Mouse (Mus musculus): Measurements from ENCODE around the gene Gtpbp2. TPM values are rescaled to one million over a fixed set of nuclear protein-coding genes. Genes with fewer than 3 reads are reported as not detected.

The Gtpbp2 gene
- polyA plus RNA-seq, 1 experiment from 2014 or later = 48.8 TPM

- peaks cover 93% of the 10 kb centered on the region for H3K36me3 ChIP-seq
- ATAC-seq (ENCODE audit: insufficient number of reproducible peaks, insufficient read depth, low FRiP score, low TSS enrichment) = no peak
- 51% methylated on average over 5 of the region's 5 CpGs for WGBS
These were observed 7.5 kb downstream of the Gtpbp2 start for GRCm38 (mm10) chr17:46168318-46168717.

GRCm38 (mm10) chr17:46168768-46169167, 7.9 kb downstream of the Gtpbp2 start:
- peaks cover 91% of the 10 kb centered on the region for H3K36me3 ChIP-seq
- no peak for ATAC-seq (ENCODE audit: insufficient number of reproducible peaks, insufficient read depth, low FRiP score, low TSS enrichment)
- H3K9ac ChIP-seq = no peak overlapping the region
- H3K9me3 ChIP-seq = no peaks in the 10 kb centered on the region
- WGBS = 85% methylated on average over 5 of the region's 5 CpGs
- H3K27ac ChIP-seq = no peak overlapping the region
- no peaks in the 10 kb centered on the region for H3K4me1 ChIP-seq
- no peak overlapping the region for H3K4me2 ChIP-seq (replicated peaks)
- no peaks in the 10 kb centered on the region for H3K27me3 ChIP-seq
- H3K4me3 ChIP-seq = no peak overlapping the region

More at GRCm38 (mm10) chr17:46168318-46168717, 7.5 kb downstream of the Gtpbp2 start:
- H3K9me3 ChIP-seq = no peaks in the 10 kb centered on the region
- H3K27ac ChIP-seq = no peak overlapping the region
- H3K4me3 ChIP-seq = no peak overlapping the region
- no peaks in the 10 kb centered on the region for H3K4me1 ChIP-seq
- no peak overlapping the region for H3K9ac ChIP-seq
- no peak overlapping the region for H3K4me2 ChIP-seq (replicated peaks)
- H3K27me3 ChIP-seq = no peaks in the 10 kb centered on the region

- no peak for ATAC-seq (ENCODE audit: insufficient number of reproducible peaks, insufficient read depth, low FRiP score, low TSS enrichment)
- H3K4me3 ChIP-seq = no peak overlapping the region
- H3K4me2 ChIP-seq (replicated peaks) = no peak overlapping the region
- no peaks in the 10 kb centered on the region for H3K27me3 ChIP-seq
- WGBS = 73% methylated on average over 3 of the region's 3 CpGs
- no peaks in the 10 kb centered on the region for H3K4me1 ChIP-seq
- no peak overlapping the region for H3K9ac ChIP-seq
- peaks cover 78% of the 10 kb centered on the region for H3K36me3 ChIP-seq
- no peaks in the 10 kb centered on the region for H3K9me3 ChIP-seq
- H3K27ac ChIP-seq = no peak overlapping the region
These were observed 9.7 kb downstream of the Gtpbp2 start for GRCm38 (mm10) chr17:46170538-46170937.

DNA sequence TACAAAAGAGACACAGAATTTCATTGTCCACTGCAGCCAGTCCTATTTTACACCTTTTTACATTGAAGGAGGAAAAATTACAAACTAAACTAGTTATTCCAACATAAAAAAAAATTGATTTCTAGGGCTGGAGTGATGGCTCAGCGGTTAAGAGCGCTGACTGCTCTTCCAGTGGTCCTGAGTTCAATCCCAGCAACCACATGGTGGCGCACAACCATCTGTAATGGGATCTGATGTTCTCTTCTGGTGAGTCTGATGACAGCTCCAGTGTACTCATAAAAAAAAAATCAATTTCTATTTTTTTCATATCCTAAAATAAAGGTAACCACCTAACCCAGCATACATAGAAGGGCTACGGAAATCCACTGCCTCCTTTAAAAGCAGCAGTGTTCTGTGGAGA, 21.4 kb downstream of the Gtpbp2 start:
- Histone ChIP-seq H3K4me1 (no peaks in the 10 kb centered on the region), H3K4me2 (replicated peaks) (no peak overlapping the region), H3K27ac (no peak overlapping the region), H3K4me3 (no peak overlapping the region), H3K27me3 (no peaks in the 10 kb centered on the region), H3K9ac (no peak overlapping the region), H3K9me3 (no peaks in the 10 kb centered on the region), H3K36me3 (peaks cover 86% of the 10 kb centered on the region)
- ATAC-seq (ENCODE audit: insufficient number of reproducible peaks, insufficient read depth, low FRiP score, low TSS enrichment) = no peak
- WGBS = 85% methylated on average over 4 of the region's 4 CpGs

DNA sequence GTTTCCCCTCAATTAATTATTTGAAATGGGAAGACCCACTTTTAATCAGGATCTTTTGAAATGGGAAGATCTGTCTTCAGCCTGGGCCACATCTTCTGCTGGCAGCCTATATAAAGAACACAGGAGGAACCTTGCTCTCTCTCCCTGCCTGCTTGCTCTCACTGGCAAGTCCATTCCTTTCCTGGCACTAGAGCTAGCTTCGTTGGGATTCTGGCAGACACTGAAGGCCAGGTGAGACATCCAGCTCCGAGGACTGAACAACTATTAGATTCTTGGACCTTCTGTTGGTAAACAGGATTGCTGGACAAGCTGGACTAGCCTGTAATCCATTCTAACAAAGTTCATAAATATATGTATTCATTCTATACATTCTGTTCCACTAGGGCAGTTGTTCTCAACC, 28.0 kb downstream of the Gtpbp2 start:
- WGBS = 98% methylated on average over 2 of the region's 2 CpGs
- H3K4me3 ChIP-seq = no peak overlapping the region
- H3K27ac ChIP-seq = no peak overlapping the region
- no peaks in the 10 kb centered on the region for H3K9me3 ChIP-seq
- H3K4me2 ChIP-seq (replicated peaks) = no peak overlapping the region
- no peaks in the 10 kb centered on the region for H3K4me1 ChIP-seq
- peaks cover 80% of the 10 kb centered on the region for H3K36me3 ChIP-seq
- ATAC-seq (ENCODE audit: insufficient number of reproducible peaks, insufficient read depth, low FRiP score, low TSS enrichment) = no peak
- no peaks in the 10 kb centered on the region for H3K27me3 ChIP-seq
- no peak overlapping the region for H3K9ac ChIP-seq

DNA sequence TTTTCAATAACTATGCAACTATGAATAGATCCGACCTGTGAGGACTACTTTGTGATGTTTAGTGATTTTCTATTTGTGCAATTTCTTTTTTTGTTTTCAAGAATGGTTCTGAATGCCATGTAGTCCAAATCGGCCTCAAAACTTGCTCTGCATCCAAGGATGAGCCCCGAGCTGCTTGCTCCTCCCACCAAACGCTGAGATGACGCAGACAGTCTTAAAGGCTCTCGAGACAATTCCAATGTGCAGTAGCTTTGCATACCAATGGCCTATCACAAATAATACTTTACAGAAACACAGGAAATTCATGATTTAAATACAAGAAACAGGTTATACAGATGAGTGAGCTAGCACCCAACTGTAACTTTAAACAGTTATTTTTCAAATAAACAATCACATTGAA, 40.3 kb downstream of the Gtpbp2 start:
- no peak for ATAC-seq (ENCODE audit: insufficient number of reproducible peaks, insufficient read depth, low FRiP score, low TSS enrichment)
- Histone ChIP-seq H3K4me1 (peaks cover 22% of the 10 kb centered on the region), H3K36me3 (peaks cover 35% of the 10 kb centered on the region), H3K9me3 (no peaks in the 10 kb centered on the region), H3K27me3 (no peaks in the 10 kb centered on the region), H3K4me2 (replicated peaks) (peak overlapping the region; percentile 88), H3K4me3 (peak overlapping the region; percentile 88; the same call in 1 of the 2 replicates), H3K27ac (no peak overlapping the region), H3K9ac (peak overlapping the region; percentile 93; the same call in 1 of the 2 replicates)
- WGBS = 72% methylated on average over 6 of the region's 6 CpGs

DNA sequence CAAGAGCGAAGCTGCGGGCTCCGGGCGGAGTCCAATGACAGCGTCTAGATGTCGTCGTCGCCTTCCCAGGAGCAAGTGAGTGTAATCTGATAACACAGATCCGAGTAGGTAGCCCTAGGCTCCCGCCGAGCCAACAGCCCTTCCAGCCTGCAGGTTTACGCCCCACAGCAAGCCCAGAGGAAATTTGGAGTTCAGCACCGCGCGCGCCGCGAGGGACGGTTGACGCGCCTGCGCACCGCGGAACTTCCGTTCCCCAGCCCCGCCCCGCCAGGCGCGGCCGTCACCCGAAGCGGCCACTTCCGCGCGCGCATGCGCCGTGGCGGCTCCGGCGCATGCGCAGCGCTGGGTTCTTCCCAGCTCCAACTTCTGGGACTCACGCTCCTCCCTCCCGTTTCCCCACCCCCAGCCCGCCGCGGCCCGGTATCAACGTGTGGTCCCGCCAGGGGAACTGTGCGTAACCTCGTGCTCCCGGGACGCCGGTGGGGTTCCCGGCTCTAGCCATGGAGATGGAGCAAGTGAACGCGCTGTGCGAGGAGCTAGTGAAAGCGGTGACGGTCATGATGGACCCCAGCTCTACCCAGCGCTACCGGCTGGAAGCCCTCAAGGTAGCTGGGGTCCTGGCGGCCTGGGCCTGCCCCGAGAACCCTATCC, 41.7 kb downstream of the Gtpbp2 start, which contains the start of the genes Polh and Xpo5:
Polh (minus strand) TSS at position 225 of the 651 bp plus-strand sequence.
Xpo5 (plus strand) TSS at position 362 of the 651 bp plus-strand sequence.
- ATAC-seq (ENCODE audit: insufficient number of reproducible peaks, insufficient read depth, low FRiP score, low TSS enrichment) = peak; percentile 92
- Histone ChIP-seq H3K4me1 (peaks cover 22% of the 10 kb centered on the region), H3K4me2 (replicated peaks) (peak within 1 kb of the TSS; percentile 88), H3K4me3 (peak within 1 kb of the TSS; percentile 88), H3K27me3 (no peaks in the 10 kb centered on the region), H3K27ac (peak within 1 kb of the TSS; percentile 82), H3K9ac (peak within 1 kb of the TSS; percentile 93), H3K9me3 (no peaks in the 10 kb centered on the region), H3K36me3 (peaks cover 35% of the 10 kb centered on the region)
- under 1% methylated on average over 66 of the region's 66 CpGs for WGBS

DNA sequence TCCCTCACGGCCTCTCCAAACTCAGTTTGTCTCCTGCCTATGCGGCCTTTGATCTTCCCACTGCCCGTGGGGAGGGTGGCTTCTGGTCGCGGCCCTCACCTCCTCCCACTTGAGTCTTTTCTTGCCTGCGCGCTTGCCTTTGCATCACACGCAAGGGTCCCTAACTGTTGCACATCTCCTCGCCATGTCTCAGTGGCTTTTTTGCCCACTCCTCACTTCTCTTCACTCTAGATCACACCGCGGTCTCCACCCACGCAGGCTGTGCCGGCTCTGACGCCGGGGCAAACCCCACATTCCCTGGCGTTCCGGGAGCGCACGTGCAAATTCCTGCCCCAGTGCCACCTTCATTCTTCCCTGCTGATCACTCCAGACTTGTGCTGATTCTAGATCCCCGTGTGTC, 42.2 kb downstream of the Gtpbp2 start:
- H3K27ac ChIP-seq = peak overlapping the region; percentile 82
- no peaks in the 10 kb centered on the region for H3K9me3 ChIP-seq
- peak overlapping the region; percentile 88 for H3K4me3 ChIP-seq
- peaks cover 22% of the 10 kb centered on the region for H3K4me1 ChIP-seq
- H3K9ac ChIP-seq = peak overlapping the region; percentile 93
- under 1% methylated on average over 20 of the region's 20 CpGs for WGBS
- H3K27me3 ChIP-seq = no peaks in the 10 kb centered on the region
- H3K4me2 ChIP-seq (replicated peaks) = peak overlapping the region; percentile 88
- peak; percentile 28; the same call in 1 of the 2 replicates for ATAC-seq (ENCODE audit: insufficient number of reproducible peaks, insufficient read depth, low FRiP score, low TSS enrichment)
- H3K36me3 ChIP-seq = peaks cover 35% of the 10 kb centered on the region

- Histone ChIP-seq H3K4me3 (no peak overlapping the region), H3K9ac (no peak overlapping the region), H3K27ac (no peak overlapping the region), H3K4me2 (replicated peaks) (no peak overlapping the region), H3K4me1 (peaks cover 15% of the 10 kb centered on the region), H3K9me3 (no peaks in the 10 kb centered on the region), H3K27me3 (no peaks in the 10 kb centered on the region), H3K36me3 (peaks cover 58% of the 10 kb centered on the region)
- no peak for ATAC-seq (ENCODE audit: insufficient number of reproducible peaks, insufficient read depth, low FRiP score, low TSS enrichment)
These were observed 45.8 kb downstream of the Gtpbp2 start for GRCm38 (mm10) chr17:46206676-46207075.

GRCm38 (mm10) chr17:46210550-46210949, 49.7 kb downstream of the Gtpbp2 start:
- H3K9me3 ChIP-seq = no peaks in the 10 kb centered on the region
- H3K9ac ChIP-seq = no peak overlapping the region
- H3K4me1 ChIP-seq = no peaks in the 10 kb centered on the region
- WGBS = 92% methylated on average over 3 of the region's 3 CpGs
- H3K4me2 ChIP-seq (replicated peaks) = no peak overlapping the region
- H3K27ac ChIP-seq = no peak overlapping the region
- H3K27me3 ChIP-seq = no peaks in the 10 kb centered on the region
- H3K4me3 ChIP-seq = no peak overlapping the region
- ATAC-seq (ENCODE audit: insufficient number of reproducible peaks, insufficient read depth, low FRiP score, low TSS enrichment) = no peak
- H3K36me3 ChIP-seq = peaks cover 89% of the 10 kb centered on the region
